Mouse (Mus musculus): ENCODE data around the gene Med15. TPM values are rescaled to one million over a fixed set of nuclear protein-coding genes. Genes with fewer than 3 reads are reported as not detected.

The Med15 gene
- polyA plus RNA-seq, 1 experiment from 2014 or later: 47.5 TPM

DNA sequence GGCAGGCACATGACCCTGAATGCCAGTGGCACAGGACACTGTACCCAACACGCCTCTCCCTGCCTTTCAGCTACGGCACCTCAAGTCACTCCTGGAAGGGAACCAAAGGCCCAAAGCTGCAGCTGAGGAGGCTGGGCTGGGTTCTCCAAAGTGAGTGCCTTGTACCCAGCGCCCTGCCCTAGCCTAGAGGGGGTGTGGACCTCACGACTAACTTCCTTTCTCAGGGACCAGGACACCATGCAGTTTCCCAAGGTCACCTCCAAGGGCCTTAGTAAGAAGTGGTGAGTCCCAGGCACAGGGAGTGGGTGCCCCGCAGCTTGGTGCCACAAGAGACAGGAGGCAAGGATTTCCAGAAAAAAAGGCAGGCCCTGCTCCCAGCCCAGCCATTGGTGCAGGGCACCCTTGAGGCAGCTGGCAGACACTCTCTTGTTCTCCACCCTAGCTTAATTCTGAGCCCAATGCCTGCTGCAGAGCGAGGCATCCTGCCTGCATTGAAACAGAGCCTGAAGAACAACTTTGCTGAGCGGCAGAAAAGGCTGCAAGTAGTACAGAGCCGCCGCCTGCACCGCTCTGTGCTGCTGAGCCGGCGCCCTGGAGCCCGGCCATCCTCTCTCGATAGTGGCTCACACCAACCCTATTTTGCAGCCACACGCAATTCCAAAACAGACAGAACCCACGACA lies 82.6 kb downstream of the Med15 start:
- 87% methylated on average over 16 of the region's 16 CpGs for WGBS
- no peak overlapping the region for H3K9ac ChIP-seq (ENCODE audit: low read depth, low read length)

DNA sequence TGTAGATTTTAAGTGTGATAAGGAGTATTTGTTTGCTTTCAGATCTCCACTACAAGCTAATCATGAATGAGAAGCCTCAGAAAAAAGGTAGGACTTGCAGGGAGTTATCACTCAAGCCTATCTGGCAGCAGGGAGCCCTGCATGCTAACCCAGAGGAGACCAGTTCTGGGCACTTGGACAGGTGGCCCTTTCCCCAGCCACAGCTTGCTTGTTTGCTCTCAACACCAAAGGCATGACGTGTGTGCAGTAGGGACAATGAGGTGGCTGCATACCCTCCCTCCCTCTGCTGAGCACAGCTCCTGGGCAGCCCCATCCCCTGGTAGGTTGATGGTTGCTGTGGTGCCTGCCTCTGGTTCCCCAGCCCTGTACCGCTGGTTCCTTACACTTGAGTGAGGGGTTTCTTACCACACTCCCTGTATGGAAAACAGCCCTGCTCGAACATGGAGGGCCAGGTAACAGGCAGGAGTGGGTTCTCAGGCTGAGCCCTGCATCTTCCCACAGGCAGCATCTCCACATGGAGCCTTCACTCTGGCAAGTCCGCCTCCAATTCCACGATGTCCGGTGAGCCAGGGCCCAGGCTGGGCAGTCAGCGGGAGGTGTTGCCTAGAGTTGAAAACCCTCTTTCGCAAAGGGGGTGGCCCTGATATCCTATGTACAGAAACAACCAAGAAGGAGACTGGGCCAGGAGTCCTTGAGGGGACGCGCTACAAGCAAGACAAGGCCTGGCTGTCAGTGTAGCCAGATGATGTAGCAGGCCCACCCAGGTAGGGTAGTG lies 84.9 kb downstream of the Med15 start:
- no peak overlapping the region for H3K4me3 ChIP-seq (ENCODE audit: low read depth, low read length)
- H3K27ac ChIP-seq (ENCODE audit: low read length): no peak overlapping the region
- no peaks in the 10 kb centered on the region for H3K27me3 ChIP-seq (ENCODE audit: control insufficient read depth, insufficient read depth, low read depth, low read length)
- no peak for ATAC-seq
- H3K4me2 ChIP-seq (ENCODE audit: low read length): no peak overlapping the region
- H3K4me1 ChIP-seq (ENCODE audit: control insufficient read depth, insufficient read depth, low read length): peaks cover 8% of the 10 kb centered on the region
- no peak overlapping the region; the same call in 1 of the 2 replicates for H3K9ac ChIP-seq (ENCODE audit: low read depth, low read length)
- H3K9me3 ChIP-seq (replicated peaks; ENCODE audit: control insufficient read depth, low read length, poor library complexity, severe bottlenecking): no peaks in the 10 kb centered on the region
- H3K36me3 ChIP-seq (ENCODE audit: control insufficient read depth, insufficient read depth, low read length): peaks cover 15% of the 10 kb centered on the region
- WGBS: 82% methylated on average over 10 of the region's 10 CpGs

More for the DNA sequence above, 82.6 kb downstream of the Med15 start:
- Histone ChIP-seq H3K4me2 (ENCODE audit: low read length) (no peak overlapping the region), H3K36me3 (ENCODE audit: control insufficient read depth, insufficient read depth, low read length) (peaks cover 25% of the 10 kb centered on the region), H3K4me1 (ENCODE audit: control insufficient read depth, insufficient read depth, low read length) (peaks cover 8% of the 10 kb centered on the region), H3K27me3 (ENCODE audit: control insufficient read depth, insufficient read depth, low read depth, low read length) (no peaks in the 10 kb centered on the region), H3K9me3 (replicated peaks; ENCODE audit: control insufficient read depth, low read length, poor library complexity, severe bottlenecking) (no peaks in the 10 kb centered on the region), H3K4me3 (ENCODE audit: low read depth, low read length) (no peak overlapping the region), H3K27ac (ENCODE audit: low read length) (no peak overlapping the region)
- no peak for ATAC-seq

DNA sequence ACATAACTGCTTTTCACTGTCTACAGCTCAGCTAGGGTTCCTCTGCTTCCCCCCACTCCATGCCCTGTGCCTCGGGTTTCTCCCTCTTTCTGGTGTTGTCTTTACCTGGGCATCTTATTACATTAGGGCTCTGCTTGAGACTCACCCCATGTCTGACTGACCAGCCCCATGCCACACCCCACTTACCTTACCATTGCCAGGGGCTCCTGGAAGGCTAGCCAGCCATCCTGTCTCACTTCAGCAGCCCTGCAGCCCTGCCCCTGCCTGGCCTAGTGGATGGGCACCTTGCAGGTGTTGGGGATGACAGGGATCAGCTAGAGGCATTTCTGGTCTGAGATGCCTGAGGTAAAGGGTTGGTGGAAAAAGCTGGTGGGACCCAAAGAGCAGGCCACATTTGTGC lies 85.5 kb downstream of the Med15 start:
- 22% methylated on average over 1 of the region's 1 CpGs for WGBS
- Histone ChIP-seq H3K4me1 (ENCODE audit: control insufficient read depth, insufficient read depth, low read length) (peaks cover 8% of the 10 kb centered on the region), H3K9ac (ENCODE audit: low read depth, low read length) (peak overlapping the region; percentile 82), H3K4me3 (ENCODE audit: low read depth, low read length) (peak overlapping the region; percentile 76), H3K4me2 (ENCODE audit: low read length) (peak overlapping the region; percentile 77), H3K27me3 (ENCODE audit: control insufficient read depth, insufficient read depth, low read depth, low read length) (no peaks in the 10 kb centered on the region), H3K27ac (ENCODE audit: low read length) (no peak overlapping the region), H3K36me3 (ENCODE audit: control insufficient read depth, insufficient read depth, low read length) (peaks cover 17% of the 10 kb centered on the region), H3K9me3 (replicated peaks; ENCODE audit: control insufficient read depth, low read length, poor library complexity, severe bottlenecking) (no peaks in the 10 kb centered on the region)
- ATAC-seq: peak; percentile 37; the same call in 1 of the 2 replicates

DNA sequence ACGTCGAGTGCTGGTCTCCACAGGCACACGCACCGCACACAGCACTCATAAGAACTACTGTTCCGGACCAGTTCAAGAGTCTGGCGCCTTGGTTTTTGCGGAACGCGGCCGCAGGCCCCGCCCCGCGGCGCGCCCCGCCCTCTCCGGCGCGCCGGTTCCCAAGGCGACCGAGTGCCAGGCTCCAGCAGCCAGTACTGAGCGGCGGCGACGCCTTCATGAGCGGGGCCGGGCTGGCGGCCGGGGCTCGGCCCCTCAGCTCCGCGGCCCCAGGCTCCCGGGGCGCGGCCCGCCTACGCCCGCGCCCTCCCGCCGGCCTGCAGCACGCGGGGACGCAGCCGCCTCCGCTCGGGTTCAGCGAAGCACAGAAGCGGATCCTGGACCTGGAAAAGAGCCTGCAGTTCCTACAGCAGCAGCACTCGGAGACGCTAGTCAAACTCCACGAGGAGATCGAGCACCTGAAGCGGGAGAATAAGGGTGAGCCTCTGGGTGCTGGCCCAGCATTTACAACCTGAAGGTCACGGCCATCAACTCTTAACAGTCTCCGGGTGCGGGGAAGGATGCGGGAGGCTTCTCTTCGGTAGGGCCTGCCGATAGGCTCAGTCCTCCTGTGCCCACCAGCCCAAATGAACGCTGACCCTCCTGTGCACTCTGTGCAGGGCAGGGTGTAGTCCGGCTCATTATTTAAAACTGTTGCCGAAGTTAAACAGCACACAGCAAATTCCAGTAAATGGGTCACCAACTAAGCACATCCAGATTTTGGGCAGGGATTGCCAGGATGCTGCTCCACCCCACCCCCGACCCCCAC lies 86.2 kb downstream of the Med15 start, which contains the start of gene Ccdc74a:
Gene Ccdc74a (plus strand): TSS at position 161 of the 805 bp plus-strand sequence.
- Histone ChIP-seq H3K4me3 (ENCODE audit: low read depth, low read length) (peak within 1 kb of the TSS; percentile 76), H3K9me3 (replicated peaks; ENCODE audit: control insufficient read depth, low read length, poor library complexity, severe bottlenecking) (no peaks in the 10 kb centered on the region), H3K27ac (ENCODE audit: low read length) (peak within 1 kb of the TSS; percentile 67; the same call in 1 of the 2 replicates), H3K4me1 (ENCODE audit: control insufficient read depth, insufficient read depth, low read length) (peaks cover 8% of the 10 kb centered on the region), H3K27me3 (ENCODE audit: control insufficient read depth, insufficient read depth, low read depth, low read length) (no peaks in the 10 kb centered on the region), H3K36me3 (ENCODE audit: control insufficient read depth, insufficient read depth, low read length) (peaks cover 20% of the 10 kb centered on the region), H3K4me2 (ENCODE audit: low read length) (peak within 1 kb of the TSS; percentile 77), H3K9ac (ENCODE audit: low read depth, low read length) (peak within 1 kb of the TSS; percentile 82)
- WGBS: 3% methylated on average over 59 of the region's 65 CpGs
- ATAC-seq: peak; percentile 96

DNA sequence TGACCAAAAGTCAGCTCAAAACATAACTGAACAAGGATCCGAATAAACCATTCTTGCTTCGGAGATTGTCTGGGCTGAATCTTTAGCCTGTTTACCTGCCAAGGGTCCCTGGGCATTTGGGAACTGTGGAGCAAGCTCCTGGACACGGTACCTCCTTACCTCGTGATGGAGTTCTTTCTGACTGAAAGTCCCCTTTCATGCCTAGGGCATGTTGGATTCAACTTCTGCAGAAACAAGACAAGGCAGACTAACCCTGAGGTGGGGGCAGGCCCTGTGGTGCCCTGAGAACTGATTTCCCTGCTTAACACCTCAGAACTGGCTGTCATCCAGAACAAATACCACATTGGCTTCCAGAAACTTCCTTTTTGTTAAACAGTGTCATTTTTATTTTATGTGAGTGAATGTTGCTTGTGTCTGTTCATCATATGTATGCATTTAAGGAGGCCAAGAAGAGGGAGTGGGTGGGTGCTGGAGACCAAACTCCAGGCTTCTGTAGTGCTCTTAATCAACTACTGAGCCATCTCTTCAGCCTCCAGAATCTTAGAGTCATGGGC lies 89.2 kb downstream of the Med15 start:
- peaks cover 27% of the 10 kb centered on the region for H3K36me3 ChIP-seq (ENCODE audit: control insufficient read depth, insufficient read depth, low read length)

DNA sequence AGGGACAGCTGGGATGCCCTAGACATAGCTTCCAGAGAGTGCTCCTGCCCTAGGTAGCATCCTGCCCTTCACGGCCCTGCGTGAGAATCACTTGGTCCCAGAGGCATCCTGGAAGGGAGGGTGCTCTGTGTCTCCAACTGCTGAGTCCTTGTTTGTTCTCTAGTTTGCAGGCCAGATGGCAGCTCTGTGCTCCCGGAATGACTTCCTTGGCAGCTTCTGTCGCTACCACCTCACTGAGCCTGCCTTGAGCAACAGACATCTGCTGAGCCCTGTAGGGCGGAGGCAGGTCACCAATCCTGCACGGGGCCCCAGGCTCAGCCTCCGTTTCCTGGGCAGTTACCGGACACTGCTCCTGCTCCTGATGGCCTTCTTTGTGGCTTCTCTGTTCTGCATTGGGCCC lies 90.4 kb downstream of the Med15 start:
- no peak overlapping the region for H3K4me2 ChIP-seq (ENCODE audit: low read length)
- 91% methylated on average over 8 of the region's 8 CpGs for whole genome bisulfite sequencing
- H3K36me3 ChIP-seq (ENCODE audit: control insufficient read depth, insufficient read depth, low read length): peaks cover 24% of the 10 kb centered on the region

More for the DNA sequence above, 89.2 kb downstream of the Med15 start:
- 90% methylated on average over 4 of the region's 4 CpGs for WGBS
- Histone ChIP-seq H3K9me3 (replicated peaks; ENCODE audit: control insufficient read depth, low read length, poor library complexity, severe bottlenecking) (no peaks in the 10 kb centered on the region), H3K9ac (ENCODE audit: low read depth, low read length) (no peak overlapping the region), H3K4me2 (ENCODE audit: low read length) (no peak overlapping the region), H3K4me1 (ENCODE audit: control insufficient read depth, insufficient read depth, low read length) (peaks cover 8% of the 10 kb centered on the region), H3K27me3 (ENCODE audit: control insufficient read depth, insufficient read depth, low read depth, low read length) (no peaks in the 10 kb centered on the region), H3K27ac (ENCODE audit: low read length) (no peak overlapping the region), H3K4me3 (ENCODE audit: low read depth, low read length) (no peak overlapping the region)
- no peak for ATAC-seq

DNA sequence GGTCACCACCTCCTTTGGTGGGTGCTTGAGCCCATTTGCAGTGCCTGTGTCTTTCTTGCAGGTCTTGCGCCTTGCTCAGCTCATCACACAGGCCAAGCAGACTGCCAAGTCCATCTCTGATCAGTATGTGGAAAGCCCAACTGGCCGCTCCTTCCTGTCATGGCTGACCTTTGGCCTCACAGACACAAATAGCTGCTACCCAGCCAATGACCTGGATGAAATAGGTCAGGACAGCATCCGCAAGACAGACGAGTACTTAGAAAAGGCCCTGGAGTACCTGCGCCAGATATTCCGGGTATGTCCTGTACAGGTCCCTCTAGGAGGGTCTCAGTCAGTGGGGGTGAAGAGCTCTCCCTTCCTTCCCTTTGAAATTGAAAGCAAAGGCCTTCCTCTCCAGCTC lies 91.4 kb downstream of the Med15 start:
- Histone ChIP-seq H3K27me3 (ENCODE audit: control insufficient read depth, insufficient read depth, low read depth, low read length) (no peaks in the 10 kb centered on the region), H3K9me3 (replicated peaks; ENCODE audit: control insufficient read depth, low read length, poor library complexity, severe bottlenecking) (no peaks in the 10 kb centered on the region), H3K4me3 (ENCODE audit: low read depth, low read length) (no peak overlapping the region), H3K36me3 (ENCODE audit: control insufficient read depth, insufficient read depth, low read length) (peaks cover 24% of the 10 kb centered on the region), H3K9ac (ENCODE audit: low read depth, low read length) (no peak overlapping the region), H3K27ac (ENCODE audit: low read length) (no peak overlapping the region), H3K4me2 (ENCODE audit: low read length) (no peak overlapping the region), H3K4me1 (ENCODE audit: control insufficient read depth, insufficient read depth, low read length) (no peaks in the 10 kb centered on the region; the same call in 1 of the 2 replicates)
- WGBS: 86% methylated on average over 6 of the region's 6 CpGs
- ATAC-seq: no peak

More for the DNA sequence above, 90.4 kb downstream of the Med15 start:
- no peak for ATAC-seq
- no peak overlapping the region for H3K4me3 ChIP-seq (ENCODE audit: low read depth, low read length)
- no peaks in the 10 kb centered on the region for H3K9me3 ChIP-seq (replicated peaks; ENCODE audit: control insufficient read depth, low read length, poor library complexity, severe bottlenecking)
- peaks cover 8% of the 10 kb centered on the region for H3K4me1 ChIP-seq (ENCODE audit: control insufficient read depth, insufficient read depth, low read length)
- H3K9ac ChIP-seq (ENCODE audit: low read depth, low read length): no peak overlapping the region
- no peaks in the 10 kb centered on the region for H3K27me3 ChIP-seq (ENCODE audit: control insufficient read depth, insufficient read depth, low read depth, low read length)
- no peak overlapping the region for H3K27ac ChIP-seq (ENCODE audit: low read length)

DNA sequence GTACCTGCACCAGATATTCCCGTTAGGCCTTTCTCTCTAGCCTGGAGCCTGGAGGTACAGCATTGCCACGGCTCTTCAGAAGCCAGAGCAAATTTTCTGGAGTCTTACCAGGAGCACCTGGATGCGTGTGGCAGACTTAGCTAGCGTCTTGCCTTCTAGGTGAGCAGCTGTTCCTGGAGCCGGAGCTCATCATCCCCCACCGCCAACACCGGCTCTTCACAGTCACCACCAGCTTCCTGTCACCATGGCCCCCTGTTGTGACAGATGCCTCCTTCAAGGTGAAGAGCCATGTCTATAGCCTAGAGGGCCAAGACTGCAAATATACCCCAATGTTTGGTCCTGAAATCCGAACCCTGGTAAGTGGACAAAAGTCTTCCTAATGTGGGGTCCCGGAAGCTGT lies 92.0 kb downstream of the Med15 start:
- H3K4me1 ChIP-seq (ENCODE audit: control insufficient read depth, insufficient read depth, low read length): no peaks in the 10 kb centered on the region
- ATAC-seq: no peak
- H3K27me3 ChIP-seq (ENCODE audit: control insufficient read depth, insufficient read depth, low read depth, low read length): no peaks in the 10 kb centered on the region
- no peaks in the 10 kb centered on the region for H3K9me3 ChIP-seq (replicated peaks; ENCODE audit: control insufficient read depth, low read length, poor library complexity, severe bottlenecking)
- H3K27ac ChIP-seq (ENCODE audit: low read length): no peak overlapping the region
- H3K4me3 ChIP-seq (ENCODE audit: low read depth, low read length): no peak overlapping the region
- H3K4me2 ChIP-seq (ENCODE audit: low read length): no peak overlapping the region
- H3K36me3 ChIP-seq (ENCODE audit: control insufficient read depth, insufficient read depth, low read length): peaks cover 24% of the 10 kb centered on the region
- H3K9ac ChIP-seq (ENCODE audit: low read depth, low read length): no peak overlapping the region
- 95% methylated on average over 9 of the region's 9 CpGs for WGBS
